Mouse (Mus musculus) lung, postnatal 25 days (tissue): ENCODE data around the gene Fgf8.

Source experiments
- DNase-seq: peaks from one replicate; pipeline ENCODE4 v3.0.0; 2022; ENCODE audit warnings: low spot score

Fgf8 gene

GRCm38 (mm10) chr19:45748691-45749242 lies 6.1 kb upstream of the Fgf8 start:
- peak; percentile 3 for DNase-seq

- DNase-seq = no peak
Observed at GRCm38 (mm10) chr19:45748206-45748605, 5.5 kb upstream of the Fgf8 start.

GRCm38 (mm10) chr19:45747028-45747867 lies 4.5 kb upstream of the Fgf8 start:
- peak; percentile 87 for DNase-seq

- peak; percentile 72 for DNase-seq
Observed at GRCm38 (mm10) chr19:45746153-45747020, 3.7 kb upstream of the Fgf8 start.

GRCm38 (mm10) chr19:45745344-45746152 lies 2.8 kb upstream of the Fgf8 start:
- no peak for DNase-seq

GRCm38 (mm10) chr19:45743619-45744018 lies 904 bp upstream of the Fgf8 start:
- DNase-seq = no peak

- DNase-seq = no peak
Observed at GRCm38 (mm10) chr19:45742984-45743575, 365 bp upstream of the Fgf8 start.

- no peak for DNase-seq
Observed at GRCm38 (mm10) chr19:45741431-45742217, 1.1 kb downstream of the Fgf8 start.

GRCm38 (mm10) chr19:45740817-45741216 lies 1.9 kb downstream of the Fgf8 start:
- DNase-seq = no peak

GRCm38 (mm10) chr19:45740233-45740632 lies 2.5 kb downstream of the Fgf8 start:
- DNase-seq = no peak

- DNase-seq = no peak
Observed at GRCm38 (mm10) chr19:45738521-45738920, 4.2 kb downstream of the Fgf8 start.

- DNase-seq = no peak
Observed at GRCm38 (mm10) chr19:45737846-45738484, 4.8 kb downstream of the Fgf8 start.

- DNase-seq = no peak
Observed at GRCm38 (mm10) chr19:45737208-45737845, 5.4 kb downstream of the Fgf8 start.

- DNase-seq = peak; percentile 19
Observed at GRCm38 (mm10) chr19:45736855-45737207, 5.9 kb downstream of the Fgf8 start.

GRCm38 (mm10) chr19:45736241-45736640 lies 6.5 kb downstream of the Fgf8 start:
- no peak for DNase-seq

GRCm38 (mm10) chr19:45734762-45735161 lies 8.0 kb downstream of the Fgf8 start:
- DNase-seq = no peak

- DNase-seq = no peak
Observed at GRCm38 (mm10) chr19:45734191-45734590, 8.5 kb downstream of the Fgf8 start.

GRCm38 (mm10) chr19:45733564-45733963 lies 9.2 kb downstream of the Fgf8 start:
- no peak for DNase-seq

GRCm38 (mm10) chr19:45731658-45732057 lies 11.1 kb downstream of the Fgf8 start:
- no peak for DNase-seq

- no peak for DNase-seq
Observed at GRCm38 (mm10) chr19:45730042-45730441, 12.7 kb downstream of the Fgf8 start.
